Mouse (Mus musculus): ENCODE measurements around the gene Vmn1r188.
"Not testable (repeated sequence)": the region's sequence is repeated elsewhere in the genome, so short reads cannot be mapped to it uniquely, and the experiment has no call there.

The Vmn1r188 gene

DNA sequence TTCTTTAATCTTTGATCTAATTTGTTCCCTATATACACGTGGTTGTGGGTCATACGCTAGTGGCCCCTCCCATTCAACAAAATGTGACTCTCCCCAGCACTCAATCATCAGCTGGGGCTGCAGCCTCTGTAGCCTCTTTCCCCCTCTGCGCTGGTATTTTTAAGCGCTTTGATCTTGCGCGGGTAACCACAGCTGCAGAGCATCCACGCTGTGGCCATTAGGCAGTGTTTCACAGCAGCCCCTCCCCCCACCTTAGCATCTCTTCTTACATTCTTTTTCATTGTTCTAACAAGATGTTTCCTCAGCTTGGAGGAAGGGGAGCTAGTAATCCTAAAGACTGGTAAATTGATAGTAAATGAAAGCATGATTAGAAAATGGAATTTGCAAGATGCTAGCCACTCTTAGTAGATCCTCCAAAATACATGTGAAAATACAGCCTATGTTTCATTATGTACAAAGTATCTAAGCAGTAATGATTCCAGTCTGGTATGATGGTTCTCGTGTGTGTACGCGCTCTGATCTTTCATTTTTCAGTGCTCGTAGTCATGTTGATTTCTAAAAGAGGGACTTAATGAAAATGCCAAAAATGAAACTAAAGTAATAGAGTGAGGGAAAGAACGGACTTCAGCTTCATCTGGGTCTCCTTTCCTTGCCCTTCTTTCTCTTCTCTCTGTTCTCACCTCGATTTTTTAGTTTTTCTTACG lies 34.4 kb upstream of the Vmn1r188 start:
- no peak for DNase-seq (ENCODE audit: extremely low spot score, low read depth, low spot score)

DNA sequence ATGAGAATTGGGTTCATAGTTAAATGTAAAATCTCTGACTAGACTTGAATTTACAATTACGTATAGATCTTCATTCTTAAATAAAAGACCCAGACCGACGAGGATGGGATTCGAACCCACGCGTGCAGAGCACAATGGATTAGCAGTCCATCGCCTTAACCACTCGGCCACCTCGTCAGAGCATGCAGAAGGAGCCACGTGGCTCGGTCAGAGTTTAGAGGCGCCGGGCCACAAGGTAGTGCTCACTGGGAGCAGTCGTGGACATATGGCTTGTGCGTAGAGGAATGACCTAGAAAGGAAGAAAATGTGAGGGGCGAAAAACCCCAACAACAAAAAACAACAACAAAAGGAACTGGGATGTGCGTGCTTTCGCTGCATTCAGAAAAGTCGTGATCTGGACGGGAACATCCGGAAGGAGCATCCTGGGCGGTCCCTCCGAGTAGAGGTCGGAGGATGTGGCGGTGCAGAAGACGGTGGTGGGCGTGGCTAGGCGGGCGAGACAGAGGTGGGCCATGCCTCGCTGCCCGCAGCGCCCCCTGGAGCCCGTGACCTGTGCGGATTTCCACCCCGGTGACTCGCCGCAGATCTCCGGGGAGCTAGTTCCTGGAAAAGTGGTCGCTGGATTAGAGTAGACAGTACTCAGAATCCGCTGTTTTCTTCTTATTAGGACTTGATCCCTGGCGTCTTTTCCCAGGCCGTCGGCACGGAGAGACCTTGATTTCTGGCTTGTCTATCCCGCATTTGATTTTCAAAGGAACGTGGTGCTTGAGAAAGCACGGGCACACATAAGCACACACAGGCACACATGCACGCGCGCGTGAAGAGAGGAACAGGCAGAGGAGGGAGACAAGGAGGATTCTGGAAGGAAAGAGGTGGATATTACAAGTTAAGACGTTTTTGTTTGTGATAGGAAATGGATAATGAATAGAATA lies 33.4 kb upstream of the Vmn1r188 start:
- peak; percentile 87 for DNase-seq (ENCODE audit: extremely low spot score, low read depth, low spot score)

DNA sequence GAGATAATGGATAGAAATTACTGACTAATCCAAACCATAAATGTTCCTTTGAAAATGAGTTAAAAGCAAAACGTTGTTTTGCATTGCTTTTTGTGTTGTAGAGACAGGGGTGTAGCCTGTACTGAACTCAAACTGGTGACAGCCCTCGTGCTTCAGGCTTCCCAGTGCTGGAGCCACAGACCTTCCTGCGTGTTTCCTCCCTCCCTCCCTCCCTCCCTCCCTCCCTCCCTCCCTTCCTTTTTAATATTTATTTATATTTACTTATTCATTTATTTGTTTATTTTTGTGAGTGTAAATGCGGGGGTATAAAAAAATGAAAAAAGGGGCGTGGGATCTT lies 32.7 kb upstream of the Vmn1r188 start:
- DNase-seq (ENCODE audit: extremely low spot score, low read depth, low spot score), result no peak

DNA sequence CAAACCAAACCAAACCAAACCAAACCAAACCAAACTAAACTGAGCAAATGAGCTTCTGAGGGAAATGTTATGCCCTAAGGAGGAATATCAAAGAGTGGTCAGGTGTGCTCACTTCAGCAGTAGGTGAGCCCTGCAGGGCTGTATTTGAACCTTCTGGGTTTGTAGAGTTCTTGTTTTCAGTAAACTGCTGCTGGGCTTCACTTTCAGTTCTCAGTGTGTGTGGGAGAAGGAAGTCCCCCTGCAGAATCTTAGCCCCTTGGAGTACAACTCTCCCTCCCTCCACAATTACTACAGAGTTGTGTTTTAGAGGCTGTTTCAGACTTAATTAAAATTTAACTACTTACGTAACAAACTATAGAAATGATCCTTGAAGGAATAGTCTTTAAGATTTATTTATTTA lies 30.5 kb upstream of the Vmn1r188 start:
- DNase-seq (ENCODE audit: extremely low spot score, low read depth, low spot score), result no peak

DNA sequence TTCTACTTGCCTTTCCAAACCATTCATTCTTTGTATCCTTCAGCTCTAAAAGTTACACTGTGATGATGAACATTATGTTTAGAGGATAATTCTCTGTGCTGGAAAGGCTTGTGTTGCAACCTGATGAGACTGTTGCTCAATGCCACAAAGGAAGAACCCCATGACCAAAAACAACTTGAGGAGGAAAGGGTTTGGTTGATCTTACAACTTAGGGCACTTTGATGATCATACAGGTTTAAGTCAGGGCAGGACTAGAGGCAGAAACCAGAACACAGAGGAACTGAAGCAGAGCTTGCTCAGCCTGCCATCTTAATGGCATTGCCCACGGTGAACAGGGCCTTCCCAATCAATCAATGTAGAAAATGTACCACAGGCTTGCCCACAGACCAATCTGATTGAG lies 22.8 kb upstream of the Vmn1r188 start:
- DNase-seq (ENCODE audit: extremely low spot score, low read depth, low spot score), result no peak

DNA sequence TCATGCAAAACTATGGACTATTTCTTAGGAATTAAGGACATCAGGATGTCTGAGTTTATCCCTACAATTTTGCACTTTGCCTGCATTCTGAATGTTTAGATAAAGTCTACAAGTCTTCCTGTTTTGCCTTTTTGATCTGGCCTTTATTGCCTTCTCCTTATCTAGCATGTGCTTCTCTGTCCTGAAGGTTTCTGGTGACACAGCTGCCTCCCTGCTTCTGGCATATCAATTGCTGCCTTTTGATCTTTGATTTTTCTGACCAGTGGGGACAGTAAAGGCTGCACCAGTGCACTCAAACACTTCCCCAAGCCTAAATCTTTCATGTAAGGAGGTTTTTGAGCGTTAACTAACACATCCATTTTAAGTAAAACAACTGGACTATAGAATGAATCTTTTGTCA lies 20.8 kb upstream of the Vmn1r188 start:
- no peak for DNase-seq (ENCODE audit: extremely low spot score, low read depth, low spot score)

DNA sequence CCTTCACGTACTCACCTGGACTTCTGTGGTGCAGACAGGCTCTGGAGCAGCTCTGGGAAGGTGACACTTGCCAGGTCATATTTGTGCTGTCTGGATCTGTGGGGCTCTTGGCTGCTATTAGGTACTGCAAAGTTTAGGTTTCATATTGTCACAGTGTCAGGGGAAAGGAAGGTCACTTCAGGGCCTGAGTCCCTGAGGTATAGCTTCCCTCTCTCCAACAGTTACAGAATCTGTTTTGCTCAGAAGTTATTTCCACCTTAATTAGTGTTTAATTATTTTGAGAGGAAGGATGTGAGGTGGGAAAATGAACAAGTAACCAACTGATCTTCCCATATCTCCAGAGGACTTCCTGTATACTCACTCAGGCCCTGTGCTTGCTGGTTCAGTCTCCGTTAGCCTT lies 21.5 kb downstream of the Vmn1r188 start, which contains the start of gene Vmn1r189:
Gene Vmn1r189 (minus strand): TSS at position 101 of the 400 bp plus-strand sequence.
- DNase-seq (ENCODE audit: extremely low spot score, low read depth, low spot score), result not testable (repeated sequence)

DNA sequence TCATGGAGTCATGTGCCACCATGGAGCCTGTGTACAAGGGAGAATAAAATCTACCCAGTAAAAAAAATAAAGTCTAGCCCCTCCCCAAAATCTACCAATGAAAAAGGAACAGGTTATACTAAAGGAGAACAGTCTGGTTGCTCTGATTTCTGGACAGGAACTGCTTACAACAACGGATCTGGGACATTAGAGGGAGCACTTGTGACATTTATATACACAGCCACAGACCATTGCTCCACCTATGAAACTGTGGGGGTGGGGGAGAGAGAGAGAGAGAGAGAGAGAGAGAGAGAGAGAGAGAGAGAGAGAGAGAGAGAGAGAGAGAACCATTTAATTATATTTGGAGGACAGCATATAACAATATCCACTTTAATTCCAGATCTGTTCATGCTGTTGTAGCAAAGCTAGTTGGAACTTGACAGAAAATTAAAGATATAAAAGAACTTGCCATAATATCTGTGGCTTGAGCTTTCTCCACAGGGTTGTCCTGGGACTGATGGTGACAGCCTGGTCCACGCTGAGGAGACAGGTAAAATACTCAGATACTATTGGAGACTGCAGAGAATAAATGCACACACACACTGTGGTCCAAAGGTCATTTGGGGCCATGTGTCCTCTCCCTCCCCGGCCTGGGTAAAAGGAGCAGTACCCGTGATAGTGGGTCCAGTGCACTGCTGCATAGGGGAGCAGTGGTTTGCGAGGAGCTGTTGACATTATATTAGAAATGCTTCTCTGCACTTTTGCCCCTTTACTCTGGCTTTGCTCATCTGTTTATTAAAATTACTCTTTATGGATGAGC lies 52.5 kb downstream of the Vmn1r188 start:
- DNase-seq (ENCODE audit: extremely low spot score, low read depth, low spot score), result not testable (repeated sequence)
